Mouse (Mus musculus): Measurements from ENCODE around the gene Hoxa4. TPM values are rescaled to one million over a fixed set of nuclear protein-coding genes. Genes with fewer than 3 reads are reported as not detected.

Gene Hoxa4
- total RNA-seq, 2 experiments from 2014 or later = 1.3 to 1.9 TPM

- ATAC-seq (replicated peaks; ENCODE audit: poor library complexity) = no peak
Measured at GRCm38 (mm10) chr6:52217895-52218642, 26.5 kb upstream of the Hoxa4 start.

GRCm38 (mm10) chr6:52217459-52217768, 25.9 kb upstream of the Hoxa4 start:
- ATAC-seq (replicated peaks; ENCODE audit: poor library complexity) = peak; percentile 25

GRCm38 (mm10) chr6:52216691-52217458, 25.3 kb upstream of the Hoxa4 start:
- ATAC-seq (replicated peaks; ENCODE audit: poor library complexity) = no peak

DNA sequence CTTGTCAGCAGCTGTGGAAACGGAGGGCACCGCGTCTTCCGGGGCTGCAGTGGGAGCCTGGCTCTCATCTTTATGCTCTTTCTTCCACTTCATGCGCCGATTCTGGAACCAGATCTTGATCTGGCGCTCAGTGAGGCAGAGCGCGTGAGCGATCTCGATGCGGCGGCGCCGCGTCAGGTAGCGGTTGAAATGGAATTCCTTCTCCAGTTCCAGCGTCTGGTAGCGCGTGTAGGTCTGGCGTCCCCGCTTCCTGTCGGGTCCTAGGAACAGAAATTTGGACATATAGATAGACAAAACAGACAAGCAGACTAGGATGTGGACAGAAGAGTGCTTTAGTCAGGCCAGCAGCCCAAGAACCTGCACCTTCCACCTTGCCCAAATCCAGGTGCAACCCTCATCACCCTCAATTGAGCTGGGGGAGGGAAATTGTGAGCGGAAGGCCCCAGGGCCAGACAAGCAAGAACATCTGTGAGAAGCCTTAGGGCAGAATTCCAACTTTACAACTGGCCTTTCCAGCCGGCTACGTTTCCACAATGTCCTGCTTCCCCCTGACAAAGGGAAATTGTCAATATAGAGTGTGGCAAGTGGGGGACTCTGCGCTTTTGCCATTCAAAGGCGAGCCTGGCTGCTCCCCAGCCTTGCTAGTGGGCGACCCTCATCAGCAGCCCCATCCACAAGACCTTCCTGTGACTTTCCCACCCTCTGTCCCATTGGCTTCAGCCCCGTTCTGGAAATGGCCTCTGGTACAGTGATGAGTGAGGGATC, 24.4 kb upstream of the Hoxa4 start:
- ATAC-seq (replicated peaks; ENCODE audit: poor library complexity) = no peak

GRCm38 (mm10) chr6:52215070-52215469, 23.5 kb upstream of the Hoxa4 start:
- ATAC-seq (replicated peaks; ENCODE audit: poor library complexity) = no peak

DNA sequence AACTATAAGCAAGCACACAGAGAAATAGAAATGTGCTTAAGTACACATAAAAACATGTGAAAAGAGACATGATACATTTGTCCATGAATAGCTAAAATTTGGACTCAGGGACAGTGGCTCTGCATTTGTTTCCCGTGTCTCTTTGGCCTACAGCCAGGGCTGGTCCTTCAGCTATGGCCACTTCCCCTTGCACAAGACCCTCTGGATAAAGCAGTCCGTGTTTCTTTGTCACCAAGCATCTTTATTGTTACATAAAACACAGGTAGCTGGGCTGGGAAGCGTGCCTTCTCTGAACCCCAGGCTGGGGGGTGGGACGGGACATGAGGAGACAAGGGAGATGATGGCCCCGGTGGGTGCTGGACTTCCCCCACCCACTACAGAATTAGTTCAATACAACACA, 22.7 kb upstream of the Hoxa4 start:
- no peak for ATAC-seq (replicated peaks; ENCODE audit: poor library complexity)

DNA sequence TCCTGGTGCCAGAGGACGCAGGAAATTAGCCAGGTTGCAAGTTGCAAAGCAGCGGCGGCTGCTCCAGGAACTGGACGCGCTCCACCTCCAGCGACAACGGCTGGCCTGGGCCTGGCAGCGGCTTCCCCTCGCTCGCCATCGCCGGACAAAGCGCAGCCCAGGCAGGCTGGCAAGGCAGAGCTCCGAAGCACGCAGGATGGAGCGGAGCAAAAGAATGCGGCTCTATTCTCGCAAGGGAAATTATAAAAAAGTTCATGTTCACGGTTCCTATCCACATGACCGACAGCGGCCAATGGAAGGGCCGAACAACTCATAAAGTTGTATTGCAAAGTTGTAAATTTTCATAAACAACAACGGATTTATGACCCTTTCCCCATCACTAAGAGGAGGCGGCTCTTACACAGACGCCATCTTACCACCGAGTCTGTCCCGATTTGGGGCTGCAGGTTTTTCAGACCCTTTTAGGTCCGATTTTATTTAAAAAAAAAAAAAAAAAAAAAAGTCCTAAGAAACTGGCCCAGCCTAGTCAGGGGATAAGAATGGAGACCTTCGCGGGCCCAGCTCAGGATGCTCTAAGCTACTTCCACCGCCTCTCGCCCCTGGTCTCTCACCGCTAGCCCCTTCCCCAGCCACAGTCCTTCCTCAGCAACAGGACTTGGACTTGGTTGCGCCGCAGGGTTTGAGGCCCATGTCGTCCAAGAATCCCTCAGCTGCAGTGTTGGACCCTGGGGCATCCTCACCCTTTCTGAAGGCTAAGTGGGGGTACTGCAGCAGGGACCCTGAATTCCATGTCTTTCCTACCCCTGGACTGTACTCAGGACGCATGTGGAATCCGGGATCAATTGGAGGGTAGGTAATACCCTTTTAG, 21.8 kb upstream of the Hoxa4 start, which contains the start of the genes Hoxa3 and Gm28308:
TSS of gene Hoxa3 (minus strand) at position 218 of the 868 bp plus-strand sequence.
TSS of gene Gm28308 (minus strand) at position 221 of the 868 bp plus-strand sequence.
- ATAC-seq (replicated peaks; ENCODE audit: poor library complexity) = peak; percentile 7; the same call in 1 of the 2 replicates

DNA sequence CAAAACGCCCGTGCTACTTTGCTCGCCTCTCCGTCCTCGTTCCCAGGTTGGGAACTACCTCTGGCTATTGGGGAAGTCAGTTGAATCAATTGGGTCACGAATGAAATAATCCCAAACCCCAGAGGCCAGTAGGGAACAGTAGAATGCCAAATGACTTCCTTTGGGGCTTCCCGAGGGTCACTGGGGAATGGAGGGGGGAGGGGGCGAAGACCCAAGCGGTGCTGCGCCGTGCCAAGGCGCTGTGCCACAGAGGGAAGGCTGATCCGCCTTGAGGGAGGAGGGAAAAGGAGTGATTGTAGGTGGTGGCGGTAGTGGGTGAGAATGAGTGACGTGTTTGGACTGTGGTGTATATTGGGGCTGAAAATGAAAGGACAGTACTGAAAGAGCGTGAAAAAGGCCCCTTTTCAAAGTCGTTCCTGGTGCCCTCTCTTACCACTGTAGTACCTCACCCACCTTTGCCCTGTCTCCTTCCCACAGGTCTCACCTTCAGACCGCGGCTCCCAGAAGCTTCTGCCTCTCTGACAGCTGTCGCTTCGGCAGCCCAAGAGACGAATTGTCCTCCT, 21.1 kb upstream of the Hoxa4 start:
- ATAC-seq (replicated peaks; ENCODE audit: poor library complexity) = peak; percentile 24

- no peak for ATAC-seq (replicated peaks; ENCODE audit: poor library complexity)
Measured at GRCm38 (mm10) chr6:52211961-52212360, 20.4 kb upstream of the Hoxa4 start.

GRCm38 (mm10) chr6:52211170-52211935, 19.8 kb upstream of the Hoxa4 start:
- ATAC-seq (replicated peaks; ENCODE audit: poor library complexity) = peak; percentile 86

- no peak for ATAC-seq (replicated peaks; ENCODE audit: poor library complexity)
Measured at GRCm38 (mm10) chr6:52209685-52210046, 18.1 kb upstream of the Hoxa4 start.

GRCm38 (mm10) chr6:52208868-52209684, 17.5 kb upstream of the Hoxa4 start:
- no peak for ATAC-seq (replicated peaks; ENCODE audit: poor library complexity)

GRCm38 (mm10) chr6:52208072-52208867, 16.7 kb upstream of the Hoxa4 start, which contains the start of gene Hoxa6:
Gene Hoxa6 (minus strand): TSS chr6:52208722.
- ATAC-seq (replicated peaks; ENCODE audit: poor library complexity) = no peak

DNA sequence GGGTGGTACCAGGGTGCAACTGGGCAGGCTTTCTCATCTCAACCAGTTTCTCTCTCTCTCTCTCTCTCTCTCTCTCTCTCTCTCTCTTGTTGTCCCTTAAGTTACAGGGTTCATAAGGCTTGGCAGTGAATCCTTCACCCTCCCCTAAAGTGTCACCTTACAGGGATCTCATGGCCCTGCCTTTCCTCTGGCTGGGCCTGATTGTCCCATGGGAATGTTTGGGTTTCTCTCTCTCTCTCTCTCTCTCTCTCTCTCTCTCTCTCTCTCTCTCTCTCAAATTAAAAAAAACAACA, 16.1 kb upstream of the Hoxa4 start:
- no peak for ATAC-seq (replicated peaks; ENCODE audit: poor library complexity)

DNA sequence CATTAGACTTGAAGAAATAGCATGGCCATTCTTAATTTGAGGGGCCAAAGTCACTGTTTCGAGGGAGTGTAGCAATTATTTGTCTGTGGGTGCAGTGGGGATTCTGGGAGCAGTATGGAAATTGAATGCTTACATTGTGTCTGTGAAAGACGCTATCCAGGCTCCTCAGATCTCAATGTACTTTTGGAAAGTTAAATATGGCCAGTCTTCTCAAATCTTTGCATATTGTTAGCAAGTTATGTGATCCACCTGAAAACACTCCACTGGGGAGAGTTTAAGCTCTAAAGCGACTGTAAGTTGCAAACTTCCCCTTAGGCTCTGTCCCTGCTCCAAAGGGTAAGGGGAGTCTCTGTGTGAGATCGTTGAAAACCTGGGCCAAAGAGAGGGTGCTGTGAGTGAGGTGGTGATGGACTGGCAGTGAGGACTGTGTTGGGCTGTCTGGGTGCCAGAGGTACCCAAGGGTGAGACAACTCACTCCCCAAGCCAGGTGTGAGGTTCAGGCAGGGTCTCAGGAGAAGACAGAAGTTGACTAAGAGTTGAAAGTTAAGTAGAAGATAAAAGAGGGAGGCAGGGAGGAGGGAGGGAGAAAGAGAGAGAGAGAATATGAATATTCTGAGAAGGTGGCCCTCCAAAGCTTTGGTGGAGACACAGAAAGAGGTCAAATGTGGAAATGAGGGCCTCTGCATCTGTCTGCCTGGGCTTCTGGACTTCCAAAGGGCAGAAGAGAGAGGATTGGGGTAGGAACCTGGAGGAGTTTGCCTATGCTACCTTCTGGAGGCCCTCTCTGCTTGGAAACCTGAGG, 15.5 kb upstream of the Hoxa4 start:
- no peak for ATAC-seq (replicated peaks; ENCODE audit: poor library complexity)

- ATAC-seq (replicated peaks; ENCODE audit: poor library complexity) = no peak
Measured at GRCm38 (mm10) chr6:52205638-52206621, 14.4 kb upstream of the Hoxa4 start.

Data from megakaryocyte progenitor cell, adult 5-6 weeks (primary cell).